Comparison of ENCODE assay signal across 8 mouse cellular contexts in the genomic region with DNA sequence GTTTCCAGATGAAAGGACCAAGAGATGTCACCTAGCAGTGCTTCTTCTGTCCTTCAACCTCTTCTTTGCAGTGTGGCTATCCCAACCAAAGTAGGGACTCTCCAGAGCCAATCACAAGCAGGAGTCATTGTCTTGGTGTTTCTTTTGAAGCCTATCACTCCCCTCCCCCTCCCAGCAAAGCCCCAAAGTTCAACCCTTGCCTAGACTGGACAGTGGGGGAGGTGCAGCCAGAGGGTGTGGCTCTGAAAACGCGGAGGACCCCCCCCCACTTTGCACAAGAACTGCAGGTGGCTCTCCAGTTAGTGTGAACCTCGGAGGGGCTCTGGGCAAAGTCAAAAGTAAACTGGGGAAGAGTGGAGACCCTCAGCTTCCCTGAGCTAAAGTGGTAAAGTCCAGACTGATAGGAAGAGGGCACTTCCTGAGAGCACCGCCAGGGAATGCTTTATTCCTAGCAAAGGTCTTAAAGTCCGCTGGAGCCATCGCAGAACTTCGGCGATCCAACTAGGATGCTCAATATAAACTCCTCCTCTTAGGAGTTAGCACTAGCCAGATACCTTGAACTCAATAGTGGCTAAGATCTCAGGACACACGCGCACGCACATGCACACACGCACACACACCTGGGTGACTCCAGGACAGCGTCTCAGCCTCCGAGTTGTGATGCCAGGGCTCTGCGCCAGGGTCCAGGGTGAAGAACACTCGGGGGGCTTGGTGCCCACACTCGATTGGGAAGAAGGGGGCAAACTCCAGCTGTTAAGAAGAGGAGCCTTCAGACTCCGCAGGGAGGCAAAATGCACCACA. TPM values are rescaled to one million over a fixed set of nuclear protein-coding genes. Genes with fewer than 3 reads are reported as not detected.
DNase-seq lines count a peak whose midpoint lies in the region; ATAC-seq lines count a peak whose summit lies in the region.

No protein-coding gene starts in this region.

- WGBS in forebrain, embryonic 14.5 days: 0% methylated on average over 18 of the region's 18 CpGs
- WGBS in kidney, embryonic 15.5 days: under 1% methylated on average over 18 of the region's 18 CpGs
- 0% methylated on average over 18 of the region's 18 CpGs for WGBS in midbrain, embryonic 15.5 days

- peak overlapping the region; percentile 88 for H3K4me2 ChIP-seq in forebrain, embryonic 14.5 days (ENCODE audit: low read length)
- peak overlapping the region; percentile 84 for H3K4me2 ChIP-seq in kidney, embryonic 15.5 days
- peak overlapping the region; percentile 85 for H3K4me2 ChIP-seq in midbrain, embryonic 15.5 days

- H3K9ac ChIP-seq in forebrain, embryonic 14.5 days (ENCODE audit: low read length): peak overlapping the region; percentile 76
- peak overlapping the region; percentile 72 for H3K9ac ChIP-seq in kidney, embryonic 15.5 days
- peak overlapping the region; percentile 70 for H3K9ac ChIP-seq in midbrain, embryonic 15.5 days

- no peak overlapping the region for H3K27ac ChIP-seq in forebrain, embryonic 14.5 days (ENCODE audit: low read depth, low read length)
- H3K27ac ChIP-seq in kidney, embryonic 15.5 days: peak overlapping the region; percentile 81
- no peak overlapping the region for H3K27ac ChIP-seq in midbrain, embryonic 15.5 days

- no peaks in the 10 kb centered on the region for H3K36me3 ChIP-seq in forebrain, embryonic 14.5 days (ENCODE audit: control insufficient read depth, insufficient read depth, low read length)
- no peaks in the 10 kb centered on the region for H3K36me3 ChIP-seq in kidney, embryonic 15.5 days
- H3K36me3 ChIP-seq in midbrain, embryonic 15.5 days (replicated peaks): no peaks in the 10 kb centered on the region

- H3K9me3 ChIP-seq in forebrain, embryonic 14.5 days (replicated peaks; ENCODE audit: control insufficient read depth, low read length): no peaks in the 10 kb centered on the region
- no peaks in the 10 kb centered on the region for H3K9me3 ChIP-seq in kidney, embryonic 15.5 days (replicated peaks)
- 0 out of 2 replicates have a peak, but pooled peaks cover 3% of the 10 kb centered on the region for H3K9me3 ChIP-seq in midbrain, embryonic 15.5 days

- H3K4me1 ChIP-seq in forebrain, embryonic 14.5 days (ENCODE audit: control insufficient read depth, insufficient read depth, low read length): peaks cover 26% of the 10 kb centered on the region
- H3K4me1 ChIP-seq in kidney, embryonic 15.5 days: peaks cover 61% of the 10 kb centered on the region
- H3K4me1 ChIP-seq in midbrain, embryonic 15.5 days: peaks cover 48% of the 10 kb centered on the region

- peak overlapping the region; percentile 68 for H3K4me3 ChIP-seq in forebrain, embryonic 14.5 days (ENCODE audit: low read depth, low read length)
- peak overlapping the region; percentile 95 for H3K4me3 ChIP-seq in kidney, embryonic 15.5 days (replicated peaks)
- H3K4me3 ChIP-seq in midbrain, embryonic 15.5 days: peak overlapping the region; percentile 85

- ATAC-seq in forebrain, embryonic 14.5 days: no peak
- ATAC-seq in kidney, embryonic 15.5 days (replicated peaks; ENCODE audit: low FRiP score): no peak
- peak; percentile 16 for ATAC-seq in midbrain, embryonic 15.5 days (replicated peaks)
- ATAC-seq in frontal cortex, adult (ENCODE audit: low TSS enrichment): no peak

- DNase-seq in adrenal gland, adult (ENCODE audit: inconsistent age in 2 of 2, low spot score in 1 of 2): peak; percentile 54 to 63
- no peak for DNase-seq in adrenal gland, postnatal 36 days
- DNase-seq in R1 (ENCODE audit: low read depth, low spot score): peak; percentile 75
- no peak for DNase-seq in forebrain, embryonic 14.5 days (ENCODE audit: low spot score)
- DNase-seq in natural killer cell, adult 2 months (ENCODE audit: low spot score in 2 of 2): no peak

- 0 out of 2 replicates have a peak, but pooled peaks cover 4% of the 10 kb centered on the region for H3K27me3 ChIP-seq in forebrain, embryonic 14.5 days (replicated peaks; ENCODE audit: control insufficient read depth, insufficient read depth, low read length)
- H3K27me3 ChIP-seq in kidney, embryonic 15.5 days: no peaks in the 10 kb centered on the region
- H3K27me3 ChIP-seq in midbrain, embryonic 15.5 days (replicated peaks): 0 out of 2 replicates have a peak, but pooled peaks cover 11% of the 10 kb centered on the region

RNA-seq across cellular contexts. Expression of a gene that starts 0.9 kb away (rescaled TPM):
- 10 to 100 TPM; 10.9 to 14.1 TPM for total RNA-seq in adrenal gland, postnatal 36 days (2021)
- 2.8 and 3.0 TPM in 2 replicates for polyA plus RNA-seq in forebrain, embryonic 14.5 days (2014; fragmentation: Nextera tagmentation; extraction: Ambion mirVana)
- polyA plus RNA-seq in kidney, embryonic 15.5 days (2015; fragmentation: Nextera tagmentation; extraction: Ambion mirVana): 7.6 and 8.2 TPM in 2 replicates
- 3.3 and 4.3 TPM in 2 replicates for polyA plus RNA-seq in midbrain, embryonic 15.5 days (2015; fragmentation: Nextera tagmentation; extraction: Ambion mirVana)

RNA-seq across cellular contexts. Expression of a gene that starts 49.4 kb away (rescaled TPM):
- 1 to 10 TPM; 4.9 to 6.5 TPM for total RNA-seq in adrenal gland, postnatal 36 days (2021)
- polyA plus RNA-seq in forebrain, embryonic 14.5 days (2014; fragmentation: Nextera tagmentation; extraction: Ambion mirVana): 40.9 and 47.5 TPM in 2 replicates
- polyA plus RNA-seq in kidney, embryonic 15.5 days (2015; fragmentation: Nextera tagmentation; extraction: Ambion mirVana): 98.5 and 103 TPM in 2 replicates
- polyA plus RNA-seq in midbrain, embryonic 15.5 days (2015; fragmentation: Nextera tagmentation; extraction: Ambion mirVana): 10.7 and 15.0 TPM in 2 replicates

Comparison
In these comparisons a context has a peak if more than half of its experiments do, and no peak if none do; other contexts are left out.
1. DNase-seq: peak in adrenal gland, adult (2 of 2) and R1 (single experiment); none in adrenal gland, postnatal 36 days (0 of 2), forebrain, embryonic 14.5 days (single experiment) and natural killer cell, adult 2 months (0 of 2).
2. Peak in every context shown above with its lines, with median percentiles within 50 percentile points of each other: H3K4me2 ChIP-seq, H3K4me3 ChIP-seq and H3K9ac ChIP-seq.